ENCODE assay signal across 10 mouse cellular contexts in the genomic region with DNA sequence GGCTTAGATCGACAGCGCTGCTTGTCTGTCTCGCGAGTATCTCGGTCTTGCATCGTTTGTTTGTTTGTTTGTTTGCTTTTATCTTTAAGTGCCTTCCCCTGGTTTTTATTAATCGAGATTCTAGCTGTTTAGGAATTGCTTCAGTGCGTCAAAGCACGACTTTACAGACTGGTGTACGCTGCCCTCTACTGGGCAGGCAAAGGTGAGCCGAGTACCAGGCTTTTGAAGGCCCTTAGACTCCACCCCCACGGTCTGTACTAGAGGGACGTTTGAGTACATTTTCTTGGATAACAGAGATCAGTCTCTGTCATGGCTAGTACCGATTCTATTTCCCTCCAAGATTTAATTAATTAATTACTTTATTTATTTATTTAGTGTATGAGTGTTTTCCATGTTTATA. TPM values are rescaled to one million over a fixed set of nuclear protein-coding genes. Genes with fewer than 3 reads are reported as not detected.
A peak's percentile ranks its signal among the peaks of the same experiment; 100 is the strongest.
DNase-seq lines count a peak whose midpoint lies in the region; ATAC-seq and TF ChIP-seq lines count a peak whose summit lies in the region.
"Had no signal": no experiment of that assay in that cellular context is flagged by ENCODE, and none has a peak within 500 bp of the region (broad histone marks: within the 10 kb centered on the region; RNA-seq: fewer than 3 reads in every experiment).

No protein-coding gene starts in this region.

- H3K9me3 ChIP-seq in kidney, embryonic 15.5 days (replicated peaks), result no peaks in the 10 kb centered on the region
- H3K9me3 ChIP-seq in ES-Bruce4 (replicated peaks; ENCODE audit: control insufficient read depth, insufficient read depth, low read length, poor library complexity, severe bottlenecking), result no peaks in the 10 kb centered on the region
- H3K9me3 ChIP-seq: embryonic facial prominence, embryonic 13.5 days; limb, embryonic 15.5 days had no signal

- no peak overlapping the region for H3K9ac ChIP-seq in kidney, embryonic 15.5 days
- no peak overlapping the region for H3K9ac ChIP-seq in ES-Bruce4 (ENCODE audit: low read depth, poor library complexity, severe bottlenecking)
- H3K9ac ChIP-seq: embryonic facial prominence, embryonic 13.5 days; limb, embryonic 15.5 days had no signal

- intact Hi-C loops in gastrocnemius, postnatal 14 days (cut with DNase I; ENCODE audit: low total_unique reads), result no loop called here
- intact Hi-C loops in left cerebral cortex, postnatal 4 days (cut with DNase I), result no loop called here

- peaks cover 3% of the 10 kb centered on the region; the same call in 1 of the 2 replicates for H3K4me1 ChIP-seq in kidney, adult 2 months (ENCODE audit: control insufficient read depth, insufficient read depth, low read length)
- H3K4me1 ChIP-seq in kidney, embryonic 15.5 days, result peaks cover 10% of the 10 kb centered on the region
- no peaks in the 10 kb centered on the region for H3K4me1 ChIP-seq in ES-Bruce4 (ENCODE audit: control insufficient read depth, insufficient read depth, low read length)

- no peak for TF ChIP-seq POLR2A in kidney, adult 2 months (IDR thresholded peaks at IDR 0.05; ENCODE audit: low read depth, low read length)
- no peak for TF ChIP-seq POLR2A in ES-Bruce4 (IDR thresholded peaks at IDR 0.05; ENCODE audit: insufficient read depth, low read length)

- peak; percentile 91 for TF ChIP-seq CTCF in kidney, adult 2 months (conservative IDR thresholded peaks at IDR 0.05; ENCODE audit: insufficient read depth, insufficient read length, low read depth, low read length)
- TF ChIP-seq CTCF in ES-Bruce4 (IDR thresholded peaks at IDR 0.05; ENCODE audit: low read depth, low read length), result peak; percentile 64

- H3K4me3 ChIP-seq in kidney, adult 2 months (ENCODE audit: insufficient read depth, low read depth, low read length), result no peak overlapping the region
- no peak overlapping the region for H3K4me3 ChIP-seq in kidney, embryonic 15.5 days (replicated peaks)
- H3K4me3 ChIP-seq in ES-Bruce4 (ENCODE audit: low read depth, low read length), result no peak overlapping the region
- H3K4me3 ChIP-seq: embryonic facial prominence, embryonic 13.5 days; limb, embryonic 15.5 days had no signal

- ATAC-seq in kidney, embryonic 15.5 days (replicated peaks; ENCODE audit: low FRiP score), result no peak

- DNase-seq in kidney, adult 2 months, result peak; percentile 79
- peak; percentile 68 for DNase-seq in c-Kit-positive CD71-positive TER-119-negative erythroid progenitor cells, embryonic 14.5 days (ENCODE audit: low read depth)
- DNase-seq in gastrocnemius, postnatal 14 days, result peak; percentile 63
- DNase-seq in left cerebral cortex, postnatal 4 days, result peak; percentile 70
- peak; percentile 46 for DNase-seq in neural tube, embryonic 10.5 days (ENCODE audit: extremely low spot score, low spot score)
- peak; percentile 60 to 64 for DNase-seq in thymus, postnatal 36 days

- no peak overlapping the region for H3K4me2 ChIP-seq in kidney, embryonic 15.5 days
- H3K4me2 ChIP-seq: embryonic facial prominence, embryonic 13.5 days; limb, embryonic 15.5 days had no signal

- no peak overlapping the region for H3K27ac ChIP-seq in kidney, adult 2 months (ENCODE audit: insufficient read depth, low read depth, low read length)
- no peak overlapping the region for H3K27ac ChIP-seq in kidney, embryonic 15.5 days
- H3K27ac ChIP-seq in ES-Bruce4 (ENCODE audit: insufficient read depth, low read length), result no peak overlapping the region
- H3K27ac ChIP-seq: embryonic facial prominence, embryonic 13.5 days; limb, embryonic 15.5 days had no signal

- H3K27me3 ChIP-seq in kidney, adult 2 months (replicated peaks; ENCODE audit: control insufficient read depth, insufficient read depth, low read length), result no peaks in the 10 kb centered on the region
- no peaks in the 10 kb centered on the region for H3K27me3 ChIP-seq in kidney, embryonic 15.5 days
- H3K27me3 ChIP-seq in ES-Bruce4 (ENCODE audit: control insufficient read depth, insufficient read depth, low read length, poor library complexity, severe bottlenecking), result no peaks in the 10 kb centered on the region
- H3K27me3 ChIP-seq: embryonic facial prominence, embryonic 13.5 days; limb, embryonic 15.5 days had no signal

- no peaks in the 10 kb centered on the region for H3K36me3 ChIP-seq in kidney, adult 2 months (ENCODE audit: control insufficient read depth, insufficient read depth, low read length)
- H3K36me3 ChIP-seq in kidney, embryonic 15.5 days, result no peaks in the 10 kb centered on the region
- no peaks in the 10 kb centered on the region for H3K36me3 ChIP-seq in ES-Bruce4 (ENCODE audit: control insufficient read depth, insufficient read depth, low read length, poor library complexity, severe bottlenecking)
- H3K36me3 ChIP-seq: embryonic facial prominence, embryonic 13.5 days had no signal

- no peak for TF ChIP-seq EP300 in ES-Bruce4 (IDR thresholded peaks at IDR 0.05; ENCODE audit: insufficient read depth, low read depth, low read length)

- 3% methylated on average over 14 of the region's 14 CpGs for WGBS in kidney, adult 2 months
- 5% methylated on average over 14 of the region's 14 CpGs for WGBS in kidney, embryonic 15.5 days

RNA-seq across cellular contexts. Expression of a gene that starts 4.0 kb away (rescaled TPM):
- polyA plus RNA-seq in kidney, adult 2 months (2012; rRNA removed), result 40.3 and 45.1 TPM in 2 replicates
- 26.3 and 28.1 TPM in 2 replicates for polyA plus RNA-seq in kidney, embryonic 15.5 days (2015; fragmentation: Nextera tagmentation; extraction: Ambion mirVana)
- polyA plus RNA-seq in ES-Bruce4 (2011; ENCODE audit: insufficient read depth, insufficient read length, low read depth, missing spikeins), result 43.2 and 44.0 TPM in 2 replicates
- total RNA-seq in gastrocnemius, postnatal 14 days (2021), result 10 to 100 TPM; 22.9 to 23.6 TPM
- total RNA-seq in left cerebral cortex, postnatal 4 days (2021), result 10 to 100 TPM; 24.7 to 27.3 TPM

RNA-seq across cellular contexts. Expression of a gene that starts 13.3 kb away (rescaled TPM):
- polyA plus RNA-seq in kidney, adult 2 months (2012; rRNA removed), result 0.16 TPM in 2 replicates
- polyA plus RNA-seq in kidney, embryonic 15.5 days (2015; fragmentation: Nextera tagmentation; extraction: Ambion mirVana), result 0.48 and 0.55 TPM in 2 replicates
- 0.24 TPM in 1 of 2 replicates, not detected in the other for polyA plus RNA-seq in ES-Bruce4 (2011; ENCODE audit: insufficient read depth, insufficient read length, low read depth, missing spikeins)
- total RNA-seq in gastrocnemius, postnatal 14 days (2021), result under 1 TPM; 0.23 to 0.47 TPM
- 10 to 100 TPM; 77.0 to 80.8 TPM for total RNA-seq in left cerebral cortex, postnatal 4 days (2021)

RNA-seq across cellular contexts. Expression of a gene that starts 23.2 kb away (rescaled TPM):
- polyA plus RNA-seq in kidney, adult 2 months (2012; rRNA removed), result not detected in 2 replicates
- polyA plus RNA-seq in kidney, embryonic 15.5 days (2015; fragmentation: Nextera tagmentation; extraction: Ambion mirVana), result not detected in 2 replicates
- polyA plus RNA-seq in ES-Bruce4 (2011; ENCODE audit: insufficient read depth, insufficient read length, low read depth, missing spikeins), result not detected in 2 replicates
- not detected for total RNA-seq in gastrocnemius, postnatal 14 days (2021)
- total RNA-seq in left cerebral cortex, postnatal 4 days (2021), result not detected
- polyA plus RNA-seq: embryonic facial prominence, embryonic 13.5 days; limb, embryonic 15.5 days had no signal

RNA-seq across cellular contexts. Expression of a gene that starts 25.1 kb away (rescaled TPM):
- polyA plus RNA-seq in kidney, adult 2 months (2012; rRNA removed), result 381 and 422 TPM in 2 replicates
- 166 and 171 TPM in 2 replicates for polyA plus RNA-seq in kidney, embryonic 15.5 days (2015; fragmentation: Nextera tagmentation; extraction: Ambion mirVana)
- polyA plus RNA-seq in ES-Bruce4 (2011; ENCODE audit: insufficient read depth, insufficient read length, low read depth, missing spikeins), result 107 and 109 TPM in 2 replicates
- total RNA-seq in gastrocnemius, postnatal 14 days (2021), result 100 to 1,000 TPM in 1 of 2 experiments, 10 to 100 TPM in 1; 91.8 to 114 TPM
- 10 to 100 TPM; 55.1 to 59.6 TPM for total RNA-seq in left cerebral cortex, postnatal 4 days (2021)

RNA-seq across cellular contexts. Expression of a gene that starts 25.8 kb away (rescaled TPM):
- polyA plus RNA-seq in kidney, adult 2 months (2012; rRNA removed), result 10.4 and 12.0 TPM in 2 replicates
- 18.0 and 23.3 TPM in 2 replicates for polyA plus RNA-seq in kidney, embryonic 15.5 days (2015; fragmentation: Nextera tagmentation; extraction: Ambion mirVana)
- polyA plus RNA-seq in ES-Bruce4 (2011; ENCODE audit: insufficient read depth, insufficient read length, low read depth, missing spikeins), result 19.6 and 21.4 TPM in 2 replicates
- total RNA-seq in gastrocnemius, postnatal 14 days (2021), result 1 to 10 TPM; 3.7 to 4.7 TPM
- 1 to 10 TPM; 6.1 to 6.8 TPM for total RNA-seq in left cerebral cortex, postnatal 4 days (2021)
